Mouse (Mus musculus) ES-Bruce4 (cell line): ENCODE measurements around the gene Dcaf12.

ENCODE experiments used
- CTCF ChIP-seq: IDR thresholded peaks from one replicate; pipeline ENCODE4 v1.8.1; 2011; ENCODE audit warnings: low read depth, low read length
- POLR2A ChIP-seq: IDR thresholded peaks from one replicate; pipeline ENCODE4 v1.8.1; 2011; ENCODE audit warnings: low read length; ENCODE audit not compliant: insufficient read depth

- TF ChIP-seq POLR2A (no peak), CTCF (no peak)
Observed at GRCm38 (mm10) chr4:41313722-41314121, 967 bp downstream of the Dcaf12 start.
